Mouse (Mus musculus) lung, postnatal 0 days (tissue): ENCODE results near the gene Rsrc1. TPM values are rescaled to one million over a fixed set of nuclear protein-coding genes. Genes with fewer than 3 reads are reported as not detected.

ENCODE experiments used
- ATAC-seq: fragments of 200-750 bp; cut with Nextera tagmentation; 2 replicates; pipeline ENCODE4 v1.8.0; 2017; ENCODE audit warnings: moderate library complexity
- DNase-seq: peaks from one replicate; pipeline ENCODE4 v3.0.0-alpha.2; 2016; ENCODE audit warnings: low spot score
- H3K27ac ChIP-seq: fragments of 300-500 bp; sonication (generic); 2 replicates; pipeline ENCODE4 v1.5.1; 2014; ENCODE audit warnings: antibody characterized with exemption, mild to moderate bottlenecking, low read length, mixed read lengths
- H3K27me3 ChIP-seq: fragments of 300-500 bp; sonication (generic); replicated peaks from 2 replicates; pipeline ENCODE4 v1.6.1; 2014; ENCODE audit warnings: low read length, mixed read lengths; ENCODE audit not compliant: insufficient read depth
- H3K36me3 ChIP-seq: fragments of 300-500 bp; sonication (generic); 2 replicates; pipeline ENCODE4 v1.6.1; 2014; ENCODE audit warnings: low read length, mixed read lengths; ENCODE audit not compliant: insufficient read depth
- H3K4me1 ChIP-seq: fragments of 300-500 bp; sonication (generic); 2 replicates; pipeline ENCODE4 v1.6.1; 2014; ENCODE audit warnings: antibody characterized with exemption, low read depth, low read length, mixed read lengths; ENCODE audit not compliant: insufficient read depth
- H3K4me2 ChIP-seq: fragments of 300-500 bp; sonication (generic); replicated peaks from 2 replicates; pipeline ENCODE4 v1.6.1; 2014; ENCODE audit warnings: low read depth, mild to moderate bottlenecking, low read length, moderate library complexity, mixed read lengths
- H3K4me3 ChIP-seq: fragments of 300-500 bp; sonication (generic); 2 replicates; pipeline ENCODE4 v1.5.1; 2014; ENCODE audit warnings: low read depth, low read length
- H3K9ac ChIP-seq: fragments of 300-500 bp; sonication (generic); replicated peaks from 2 replicates; pipeline ENCODE4 v1.6.1; 2014; ENCODE audit warnings: low read depth, mild to moderate bottlenecking
- H3K9me3 ChIP-seq: fragments of 300-500 bp; sonication (generic); 2 replicates; pipeline ENCODE4 v1.6.1; 2016; ENCODE audit warnings: low read length, mixed read lengths
- CTCF ChIP-seq: IDR thresholded peaks from 2 replicates; pipeline ENCODE4 v1.5.1; 2016; ENCODE audit warnings: antibody characterized with exemption, mild to moderate bottlenecking
- EP300 ChIP-seq: IDR thresholded peaks from 2 replicates; pipeline ENCODE4 v1.6.1; 2016; ENCODE audit warnings: antibody characterized with exemption, mild to moderate bottlenecking, control low read depth
- WGBS: fragments of 180-500 bp; shearing (Covaris S2); extraction: QIAGEN DNeasy Blood & Tissue Kit; methylation state at CpG from one replicate; pipeline ENCODE4 v1.1.7; 2014; 5-methylcytosine and 5-hydroxymethylcytosine counted together
- polyA plus RNA-seq: library from polyadenylated mRNA; unstranded; fragments of >200 nt; fragmentation: Nextera tagmentation; extraction: Ambion mirVana; gene quantifications from 2 replicates; pipeline ENCODE4 v1.2.1, GENCODE M21; 2015

The Rsrc1 gene
- polyA plus RNA-seq, 1 experiment from 2014 or later = 15.7 TPM

DNA sequence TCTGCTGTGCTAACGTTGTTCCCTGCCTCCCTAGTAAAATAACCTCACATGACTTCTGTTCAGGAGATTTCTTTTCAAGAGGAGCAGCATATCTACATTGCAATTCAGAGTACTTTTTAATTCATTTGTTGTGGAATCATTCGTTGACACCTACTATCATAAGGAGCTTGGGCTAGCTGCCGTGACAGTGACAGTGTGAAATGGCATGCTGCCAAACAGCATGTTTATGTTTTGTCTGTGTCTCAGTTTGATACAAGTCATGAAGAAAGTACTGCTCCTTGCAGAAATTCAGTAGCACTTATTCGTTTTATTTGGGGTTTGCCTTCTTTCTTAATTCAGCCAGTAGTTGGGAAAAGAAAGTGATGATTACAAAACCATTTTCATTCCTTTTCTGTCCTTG, 303.7 kb downstream of the Rsrc1 start:
- DNase-seq = no peak
- no peak for TF ChIP-seq CTCF
- TF ChIP-seq EP300 = no peak

DNA sequence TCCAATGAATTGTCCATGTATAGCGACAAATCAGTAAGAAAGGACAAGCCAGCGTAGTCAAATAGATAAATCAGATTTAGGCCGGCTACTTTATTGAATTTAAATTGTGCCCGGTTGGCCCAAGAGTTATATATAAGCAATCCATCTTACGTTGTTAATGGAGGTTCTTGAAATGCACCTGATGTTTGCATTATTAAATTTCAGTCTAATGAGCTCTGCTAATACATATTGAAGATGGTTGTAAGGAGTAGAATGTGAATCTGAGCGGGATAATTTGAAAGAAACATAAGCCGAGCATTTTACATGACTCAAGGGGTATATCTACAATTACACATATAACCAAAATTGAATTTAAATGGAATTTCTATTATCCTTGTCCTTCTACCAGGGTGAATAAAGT, 307.5 kb downstream of the Rsrc1 start:
- Histone ChIP-seq H3K4me3 (no peak overlapping the region), H3K36me3 (no peaks in the 10 kb centered on the region), H3K9ac (no peak overlapping the region), H3K4me2 (no peak overlapping the region), H3K9me3 (no peaks in the 10 kb centered on the region), H3K27me3 (no peaks in the 10 kb centered on the region), H3K27ac (no peak overlapping the region), H3K4me1 (no peaks in the 10 kb centered on the region)
- TF ChIP-seq CTCF = no peak
- TF ChIP-seq EP300 = no peak
- no peak for DNase-seq
- ATAC-seq = no peak
- 94% methylated on average over 7 of the region's 7 CpGs for WGBS

More for the DNA sequence above, 303.7 kb downstream of the Rsrc1 start:
- ATAC-seq = no peak
- no peak overlapping the region for H3K4me2 ChIP-seq
- no peak overlapping the region for H3K27ac ChIP-seq
- no peak overlapping the region for H3K9ac ChIP-seq
- H3K4me3 ChIP-seq = no peak overlapping the region
- no peaks in the 10 kb centered on the region for H3K9me3 ChIP-seq
- WGBS = 43% methylated on average over 4 of the region's 4 CpGs
- no peaks in the 10 kb centered on the region for H3K4me1 ChIP-seq
- H3K36me3 ChIP-seq = no peaks in the 10 kb centered on the region
- H3K27me3 ChIP-seq = no peaks in the 10 kb centered on the region

DNA sequence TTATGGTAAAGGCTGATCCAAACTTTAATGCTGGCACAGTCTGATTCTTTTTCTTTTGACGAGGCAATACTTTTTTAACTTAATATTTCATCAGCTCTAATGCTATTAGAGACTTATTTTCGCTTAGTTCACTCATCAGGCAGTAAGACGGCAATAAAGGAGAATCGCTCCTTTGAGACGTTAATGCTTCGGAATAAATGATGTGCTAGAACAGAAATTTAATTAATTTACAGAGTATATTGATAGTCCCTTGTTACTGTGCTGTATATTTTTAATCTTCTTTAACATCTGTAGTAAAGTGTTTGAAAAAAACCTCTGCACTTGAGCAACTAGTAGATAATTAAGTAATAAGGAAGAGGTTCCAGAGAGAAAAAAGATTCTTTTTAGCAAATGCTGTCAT, 308.3 kb downstream of the Rsrc1 start:
- WGBS = 79% methylated on average over 6 of the region's 6 CpGs
- no peak for TF ChIP-seq EP300
- no peak for TF ChIP-seq CTCF
- Histone ChIP-seq H3K27ac (no peak overlapping the region), H3K9ac (no peak overlapping the region), H3K4me2 (no peak overlapping the region), H3K9me3 (no peaks in the 10 kb centered on the region), H3K27me3 (no peaks in the 10 kb centered on the region), H3K4me3 (no peak overlapping the region), H3K36me3 (no peaks in the 10 kb centered on the region), H3K4me1 (no peaks in the 10 kb centered on the region)
- ATAC-seq (no peak), DNase-seq (no peak)

DNA sequence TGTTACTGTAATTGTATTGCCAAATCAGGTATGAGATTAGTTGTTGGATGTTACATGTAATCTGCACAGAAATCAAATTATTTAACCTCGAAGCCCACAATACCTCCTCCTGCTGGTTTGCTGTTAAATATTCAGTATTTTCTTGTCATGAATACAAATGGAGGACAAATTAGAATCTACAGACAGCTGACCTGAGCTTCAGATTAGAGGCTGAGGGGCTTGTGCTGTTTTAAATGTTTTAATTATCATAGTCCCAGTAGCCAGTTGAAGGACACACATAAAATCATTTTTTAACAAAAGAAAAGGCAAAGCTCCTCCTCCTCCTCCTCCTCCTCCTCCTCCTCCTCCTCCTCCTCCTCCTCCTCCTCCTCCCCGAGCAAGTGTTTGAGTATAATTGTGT, 327.5 kb downstream of the Rsrc1 start:
- Histone ChIP-seq H3K4me3 (no peak overlapping the region), H3K27ac (no peak overlapping the region), H3K9ac (no peak overlapping the region), H3K4me1 (no peaks in the 10 kb centered on the region), H3K9me3 (no peaks in the 10 kb centered on the region), H3K36me3 (no peaks in the 10 kb centered on the region), H3K4me2 (no peak overlapping the region), H3K27me3 (no peaks in the 10 kb centered on the region)
- no peak for TF ChIP-seq EP300
- no peak for TF ChIP-seq CTCF
- WGBS = 86% methylated on average over 1 of the region's 2 CpGs
- no peak for DNase-seq
- no peak for ATAC-seq

DNA sequence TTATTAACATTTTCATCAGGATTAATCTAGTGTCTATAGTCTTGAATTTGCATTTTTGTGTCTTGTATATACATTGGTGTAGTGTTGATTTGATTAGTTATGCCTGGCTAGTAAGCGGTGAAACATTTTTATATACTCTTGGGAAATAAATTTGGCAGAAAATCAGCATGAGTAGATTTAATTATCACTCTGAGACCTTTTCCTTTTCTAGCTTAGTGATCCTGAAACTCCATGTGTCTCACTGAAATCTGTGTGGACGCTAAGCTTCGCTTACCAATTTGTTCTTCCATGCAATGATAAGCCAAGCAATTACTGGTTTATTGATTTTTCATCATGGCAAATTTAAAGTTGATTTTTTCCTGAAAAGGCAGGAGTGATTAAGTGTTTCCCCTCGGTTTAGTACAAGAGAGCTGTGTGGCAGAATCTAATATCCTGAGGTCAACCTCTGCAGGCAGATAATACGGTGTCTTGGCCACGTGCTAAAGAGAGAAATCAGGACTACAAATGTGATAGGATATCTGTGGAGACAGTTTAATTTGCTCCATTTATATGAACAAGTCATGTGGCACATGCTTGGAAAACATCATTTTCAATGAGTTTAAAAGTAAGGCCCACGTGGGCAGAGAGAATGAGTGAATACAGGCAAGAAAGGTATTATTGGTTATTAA, 328.6 kb downstream of the Rsrc1 start:
- DNase-seq (no peak), ATAC-seq (no peak)
- Histone ChIP-seq H3K4me2 (no peak overlapping the region), H3K36me3 (no peaks in the 10 kb centered on the region), H3K27me3 (no peaks in the 10 kb centered on the region), H3K27ac (no peak overlapping the region), H3K9ac (no peak overlapping the region), H3K4me3 (no peak overlapping the region), H3K4me1 (no peaks in the 10 kb centered on the region), H3K9me3 (no peaks in the 10 kb centered on the region)
- TF ChIP-seq EP300 (no peak), CTCF (no peak)
- WGBS = 63% methylated on average over 7 of the region's 7 CpGs

DNA sequence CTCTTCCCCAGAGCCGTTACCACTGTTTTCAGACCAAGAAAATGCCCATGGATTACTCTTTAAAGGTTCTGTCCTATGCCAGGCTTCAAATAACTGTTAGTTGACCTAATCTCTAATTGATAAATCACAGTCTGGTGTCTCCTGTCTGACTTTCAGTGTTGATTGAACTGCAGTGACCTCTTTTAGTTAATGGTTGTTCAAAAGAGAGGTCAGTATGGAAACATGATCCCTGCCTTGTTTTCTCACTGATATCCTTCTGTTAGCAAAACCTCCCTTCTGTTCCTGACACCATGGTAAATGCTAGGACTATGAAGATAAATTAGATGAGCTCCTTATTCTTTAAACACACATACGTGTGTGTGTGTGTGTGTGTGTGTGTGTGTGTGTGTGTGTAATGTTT, 330.2 kb downstream of the Rsrc1 start:
- no peaks in the 10 kb centered on the region for H3K4me1 ChIP-seq
- no peak overlapping the region for H3K27ac ChIP-seq
- no peak overlapping the region for H3K4me2 ChIP-seq
- no peak overlapping the region for H3K9ac ChIP-seq
- DNase-seq (no peak), ATAC-seq (no peak)
- H3K36me3 ChIP-seq = no peaks in the 10 kb centered on the region
- no peak for TF ChIP-seq CTCF
- no peak for TF ChIP-seq EP300
- WGBS = 42% methylated on average over 2 of the region's 2 CpGs
- H3K9me3 ChIP-seq = no peaks in the 10 kb centered on the region
- H3K4me3 ChIP-seq = no peak overlapping the region
- H3K27me3 ChIP-seq = no peaks in the 10 kb centered on the region

DNA sequence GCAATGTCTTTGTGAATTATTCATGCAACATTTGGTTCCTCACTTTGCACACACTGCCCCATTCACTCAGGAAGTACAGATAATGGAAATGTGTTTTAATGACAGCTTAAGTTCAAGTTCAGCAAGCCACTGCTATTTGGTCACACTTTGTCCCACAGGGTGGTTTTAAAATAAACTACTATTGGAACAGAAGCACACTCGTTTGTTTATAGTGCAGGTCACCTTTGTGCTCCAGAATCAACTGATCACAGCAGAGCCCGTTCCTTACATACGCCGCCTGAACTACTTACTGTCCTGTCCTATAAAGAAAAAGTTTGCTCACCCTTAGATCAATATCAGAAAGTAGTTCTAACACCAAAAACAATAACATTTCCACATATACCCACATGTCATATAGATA, 341.2 kb downstream of the Rsrc1 start:
- no peaks in the 10 kb centered on the region for H3K36me3 ChIP-seq
- ATAC-seq (no peak), DNase-seq (no peak)
- H3K9ac ChIP-seq = no peak overlapping the region
- no peaks in the 10 kb centered on the region for H3K27me3 ChIP-seq
- H3K4me1 ChIP-seq = no peaks in the 10 kb centered on the region
- no peak overlapping the region for H3K27ac ChIP-seq
- 65% methylated on average over 4 of the region's 4 CpGs for WGBS
- H3K9me3 ChIP-seq = no peaks in the 10 kb centered on the region
- TF ChIP-seq EP300 (no peak), CTCF (no peak)
- no peak overlapping the region for H3K4me2 ChIP-seq
- H3K4me3 ChIP-seq = no peak overlapping the region
